Mouse (Mus musculus) hindbrain, postnatal 0 days (tissue): ENCODE data around the gene Mtap. TPM values are rescaled to one million over a fixed set of nuclear protein-coding genes. Genes with fewer than 3 reads are reported as not detected.

ENCODE experiments used
- ATAC-seq: fragments of 200-750 bp; cut with Nextera tagmentation; 2 replicates; pipeline ENCODE4 v1.8.0; 2017; ENCODE audit warnings: mild to moderate bottlenecking, moderate TSS enrichment, moderate library complexity
- DNase-seq: peaks from one replicate; pipeline ENCODE4 v3.0.0-alpha.2; 2015; ENCODE audit warnings: low spot score
- H3K27ac ChIP-seq: fragments of 300-500 bp; sonication (generic); 2 replicates; pipeline ENCODE4 v1.5.1; 2014; ENCODE audit warnings: mild to moderate bottlenecking
- H3K27me3 ChIP-seq: fragments of 300-500 bp; sonication (generic); 2 replicates; pipeline ENCODE4 v1.6.1; 2014; ENCODE audit warnings: low read length, mixed read lengths; ENCODE audit not compliant: insufficient read depth
- H3K36me3 ChIP-seq: fragments of 300-500 bp; sonication (generic); 2 replicates; pipeline ENCODE4 v1.6.1; 2014; ENCODE audit warnings: low read length, mixed read lengths; ENCODE audit not compliant: insufficient read depth
- H3K4me1 ChIP-seq: fragments of 300-500 bp; sonication (generic); 2 replicates; pipeline ENCODE4 v1.6.1; 2014; ENCODE audit warnings: antibody characterized with exemption, low read length, mixed read lengths; ENCODE audit not compliant: insufficient read depth
- H3K4me2 ChIP-seq: fragments of 300-500 bp; sonication (generic); 2 replicates; pipeline ENCODE4 v1.6.1; 2014; ENCODE audit warnings: low read depth, mild to moderate bottlenecking, low read length, moderate library complexity, mixed read lengths
- H3K4me3 ChIP-seq: fragments of 300-500 bp; sonication (generic); 2 replicates; pipeline ENCODE4 v1.5.1; 2014; ENCODE audit warnings: low read length
- H3K9ac ChIP-seq: fragments of 300-500 bp; sonication (generic); replicated peaks from 2 replicates; pipeline ENCODE4 v1.6.1; 2014; ENCODE audit warnings: mild to moderate bottlenecking, low read length, moderate library complexity, mixed read lengths
- H3K9me3 ChIP-seq: fragments of 300-500 bp; sonication (generic); 2 replicates; pipeline ENCODE4 v1.6.1; 2016; ENCODE audit warnings: low read length, mixed read lengths
- CTCF ChIP-seq: IDR thresholded peaks from 2 replicates; pipeline ENCODE4 v1.5.1; 2016; ENCODE audit warnings: antibody characterized with exemption, control low read depth, low read depth
- WGBS: fragments of 180-500 bp; shearing (Covaris S2); extraction: QIAGEN DNeasy Blood & Tissue Kit; methylation state at CpG from one replicate; pipeline ENCODE4 v1.1.7; 2014; 5-methylcytosine and 5-hydroxymethylcytosine counted together
- polyA plus RNA-seq: library from polyadenylated mRNA; unstranded; fragments of >200 nt; fragmentation: Nextera tagmentation; extraction: Ambion mirVana; gene quantifications from 2 replicates; pipeline ENCODE4 v1.2.1, GENCODE M21; 2015
- total RNA-seq: library from RNA; depleted of rRNA; stranded (reverse); fragments of >200 nt; gene quantifications from 2 replicates; pipeline ENCODE4 v1.2.3, GENCODE M21; 2014

Gene Mtap
- total and polyA plus RNA-seq, 2 experiments from 2014 or later, result 9.9 to 26.1 TPM

DNA sequence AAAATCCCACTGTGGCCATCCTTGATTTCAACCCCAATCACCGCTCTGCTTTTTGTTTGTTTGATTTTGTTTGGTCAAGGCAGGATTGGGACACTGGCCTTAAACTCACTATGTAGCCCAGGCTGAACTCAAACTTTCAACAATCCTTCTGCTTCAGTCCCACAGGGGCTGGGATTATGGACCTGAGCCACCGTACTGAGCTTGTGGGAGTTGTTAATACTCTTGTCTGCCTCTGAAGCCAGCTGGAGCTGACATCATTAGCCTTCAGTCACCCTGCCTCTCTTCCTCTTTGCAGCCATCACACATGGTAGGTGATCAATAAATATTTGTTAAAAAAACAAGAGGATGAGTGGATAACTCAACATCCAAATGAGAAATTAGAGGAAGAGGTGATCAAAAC lies 34.6 kb upstream of the Mtap start:
- Histone ChIP-seq H3K4me2 (no peak overlapping the region), H3K9ac (no peak overlapping the region), H3K27me3 (no peaks in the 10 kb centered on the region), H3K4me3 (no peak overlapping the region), H3K9me3 (no peaks in the 10 kb centered on the region), H3K4me1 (no peaks in the 10 kb centered on the region), H3K36me3 (no peaks in the 10 kb centered on the region), H3K27ac (no peak overlapping the region)
- WGBS, result 73% methylated on average over 2 of the region's 2 CpGs
- no peak for TF ChIP-seq CTCF
- DNase-seq (no peak), ATAC-seq (no peak)

DNA sequence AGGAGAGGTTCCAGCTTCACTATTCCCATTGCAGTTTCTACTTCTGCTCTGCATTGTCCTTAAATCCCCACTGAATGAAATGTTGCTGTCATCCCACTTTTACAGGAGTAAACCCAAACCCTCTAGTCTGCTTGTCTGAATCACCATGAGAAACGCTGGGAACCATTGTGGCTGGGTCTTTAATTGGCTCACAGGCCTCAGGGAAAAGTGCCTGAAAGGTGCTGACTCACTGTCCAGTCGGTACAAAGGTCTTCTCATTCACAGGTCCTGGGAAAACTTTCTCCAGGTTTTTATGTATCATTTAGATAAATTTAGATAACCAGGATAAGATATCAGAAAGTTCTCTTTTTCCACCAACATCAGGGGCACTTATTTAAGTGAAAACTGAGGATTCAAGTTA lies 31.4 kb upstream of the Mtap start:
- TF ChIP-seq CTCF, result no peak
- Histone ChIP-seq H3K4me2 (no peak overlapping the region), H3K4me3 (no peak overlapping the region), H3K27ac (no peak overlapping the region), H3K9me3 (no peaks in the 10 kb centered on the region), H3K4me1 (no peaks in the 10 kb centered on the region), H3K27me3 (no peaks in the 10 kb centered on the region), H3K36me3 (no peaks in the 10 kb centered on the region), H3K9ac (no peak overlapping the region)
- 55% methylated on average over 2 of the region's 2 CpGs for WGBS
- DNase-seq, result no peak
- ATAC-seq, result no peak

GRCm38 (mm10) chr4:89106505-89106904 lies 30.4 kb upstream of the Mtap start:
- Histone ChIP-seq H3K4me2 (no peak overlapping the region), H3K27ac (no peak overlapping the region), H3K9ac (no peak overlapping the region), H3K4me1 (no peaks in the 10 kb centered on the region), H3K27me3 (no peaks in the 10 kb centered on the region), H3K9me3 (no peaks in the 10 kb centered on the region), H3K4me3 (no peak overlapping the region), H3K36me3 (no peaks in the 10 kb centered on the region)
- DNase-seq (no peak), ATAC-seq (no peak)
- TF ChIP-seq CTCF, result no peak
- WGBS, result 67% methylated on average over 2 of the region's 2 CpGs

- H3K4me3 ChIP-seq, result no peak overlapping the region
- no peak for ATAC-seq
- DNase-seq, result no peak
- no peaks in the 10 kb centered on the region for H3K27me3 ChIP-seq
- no peaks in the 10 kb centered on the region for H3K4me1 ChIP-seq
- H3K9ac ChIP-seq, result no peak overlapping the region
- WGBS, result 89% methylated on average over 11 of the region's 11 CpGs
- TF ChIP-seq CTCF, result no peak
- no peak overlapping the region for H3K27ac ChIP-seq
- no peak overlapping the region for H3K4me2 ChIP-seq
- H3K36me3 ChIP-seq, result no peaks in the 10 kb centered on the region
- H3K9me3 ChIP-seq, result no peaks in the 10 kb centered on the region
Measured at GRCm38 (mm10) chr4:89112168-89112710, 24.7 kb upstream of the Mtap start.

- Histone ChIP-seq H3K4me1 (no peaks in the 10 kb centered on the region), H3K4me3 (no peak overlapping the region), H3K27ac (no peak overlapping the region), H3K36me3 (no peaks in the 10 kb centered on the region), H3K9ac (no peak overlapping the region), H3K27me3 (no peaks in the 10 kb centered on the region), H3K4me2 (no peak overlapping the region), H3K9me3 (no peaks in the 10 kb centered on the region)
- ATAC-seq (no peak), DNase-seq (peak; percentile 10)
- no peak for TF ChIP-seq CTCF
- WGBS, result 44% methylated on average over 4 of the region's 4 CpGs
Measured at GRCm38 (mm10) chr4:89112782-89113181, 24.1 kb upstream of the Mtap start.

GRCm38 (mm10) chr4:89116006-89116405 lies 20.9 kb upstream of the Mtap start:
- H3K27me3 ChIP-seq, result no peaks in the 10 kb centered on the region
- H3K36me3 ChIP-seq, result no peaks in the 10 kb centered on the region
- no peak overlapping the region for H3K9ac ChIP-seq
- DNase-seq, result no peak
- H3K4me2 ChIP-seq, result no peak overlapping the region
- H3K9me3 ChIP-seq, result no peaks in the 10 kb centered on the region
- ATAC-seq, result no peak
- no peak overlapping the region for H3K27ac ChIP-seq
- TF ChIP-seq CTCF, result no peak
- H3K4me1 ChIP-seq, result no peaks in the 10 kb centered on the region
- WGBS, result 75% methylated on average over 2 of the region's 2 CpGs
- no peak overlapping the region for H3K4me3 ChIP-seq

DNA sequence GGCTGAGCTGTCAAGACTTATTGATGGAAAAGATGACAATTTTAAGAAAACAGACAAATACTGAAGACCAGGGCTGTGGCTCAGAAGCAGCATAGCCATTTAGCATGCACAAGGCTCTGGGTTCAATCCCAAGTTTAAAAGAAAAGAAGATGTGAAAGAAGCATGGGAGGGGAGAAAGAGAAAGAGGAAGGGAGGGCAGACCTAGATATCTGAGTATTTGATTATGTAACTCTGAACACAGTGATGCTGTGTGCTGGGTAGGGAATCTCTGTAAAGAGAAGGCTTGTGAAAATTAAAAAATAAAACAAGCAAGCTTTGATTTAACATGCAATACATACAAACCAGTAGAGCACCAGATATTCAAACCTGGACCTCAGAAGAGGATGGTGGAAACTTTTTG lies 17.0 kb upstream of the Mtap start:
- Histone ChIP-seq H3K9me3 (no peaks in the 10 kb centered on the region), H3K27me3 (no peaks in the 10 kb centered on the region), H3K27ac (no peak overlapping the region), H3K4me1 (no peaks in the 10 kb centered on the region), H3K4me2 (no peak overlapping the region), H3K36me3 (no peaks in the 10 kb centered on the region), H3K4me3 (no peak overlapping the region), H3K9ac (no peak overlapping the region)
- TF ChIP-seq CTCF, result no peak
- DNase-seq (no peak), ATAC-seq (no peak)
